Comparison of ENCODE assay signal across 24 mouse cellular contexts in the genomic region with DNA sequence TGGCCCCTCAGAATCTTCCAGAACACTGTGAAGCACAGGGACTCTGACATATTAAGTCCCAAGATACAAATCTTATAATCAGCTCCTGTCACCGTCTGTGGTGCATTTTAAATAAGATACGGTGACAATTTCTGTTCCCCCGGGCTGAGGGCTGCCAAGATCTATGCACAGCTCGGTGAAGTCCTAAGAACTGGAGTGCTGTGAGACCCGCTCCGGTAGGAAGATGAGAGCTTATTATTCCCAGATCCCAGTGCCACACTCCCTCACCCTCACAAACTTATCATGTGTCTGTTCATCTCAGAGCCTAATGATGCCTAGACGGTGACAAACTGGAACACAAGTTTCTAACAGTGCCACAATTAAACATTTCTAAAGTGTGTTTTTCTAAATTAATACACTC.
"Had no signal": no experiment of that assay in that cellular context is flagged by ENCODE, and none has a peak within 500 bp of the region (broad histone marks: within the 10 kb centered on the region; RNA-seq: fewer than 3 reads in every experiment).

No protein-coding gene starts in this region.

- H3K4me1 ChIP-seq: hindbrain, embryonic 10.5 days; hindbrain, embryonic 12.5 days; intestine, embryonic 15.5 days; limb, embryonic 10.5 days had no signal

- H3K9ac ChIP-seq: hindbrain, embryonic 12.5 days; hindbrain, embryonic 14.5 days; intestine, embryonic 15.5 days; limb, embryonic 12.5 days had no signal

- H3K27me3 ChIP-seq: hindbrain, embryonic 12.5 days; intestine, embryonic 15.5 days; limb, embryonic 12.5 days had no signal

- H3K27ac ChIP-seq: gastrocnemius, adult 2 months; hindbrain, embryonic 10.5 days; hindbrain, embryonic 12.5 days; hindbrain, embryonic 14.5 days; intestine, embryonic 15.5 days; layer of hippocampus, adult 2 months; left cerebral cortex, adult 2 months; limb, embryonic 10.5 days; limb, embryonic 12.5 days had no signal

- H3K4me2 ChIP-seq: heart, embryonic 11.5 days; hindbrain, embryonic 12.5 days; hindbrain, embryonic 14.5 days; intestine, embryonic 15.5 days; limb, embryonic 12.5 days; liver, embryonic 11.5 days had no signal

- H3K36me3 ChIP-seq: hindbrain, embryonic 10.5 days; hindbrain, embryonic 12.5 days; intestine, embryonic 15.5 days; limb, embryonic 10.5 days; limb, embryonic 12.5 days had no signal

- H3K4me3 ChIP-seq: gastrocnemius, adult 2 months; hindbrain, embryonic 10.5 days; hindbrain, embryonic 12.5 days; intestine, embryonic 15.5 days; layer of hippocampus, adult 2 months; left cerebral cortex, adult 2 months; limb, embryonic 10.5 days; limb, embryonic 12.5 days had no signal

- ATAC-seq: inflammation-experienced regulatory T-cells, adult 6 months; intestine, embryonic 15.5 days; intestine, postnatal 0 days had no signal

- DNase-seq: gastrocnemius, adult 2 months; gastrocnemius, postnatal 10 days; gastrocnemius, postnatal 25 days; heart, adult 18-20 months; heart, postnatal 10 days; heart, postnatal 4 days; kidney, adult 18-20 months; kidney, adult 8-10 months; kidney, postnatal 10 days; kidney, postnatal 25 days; kidney, postnatal 4 days; liver had no signal

- H3K9me3 ChIP-seq: hindbrain, embryonic 10.5 days; hindbrain, embryonic 12.5 days; intestine, embryonic 15.5 days; limb, embryonic 10.5 days; limb, embryonic 12.5 days had no signal
